Mouse (Mus musculus) urinary bladder, postnatal 25 days (tissue): ENCODE measurements around the gene R3hdm4.

Source experiments
- DNase-seq: peaks from one replicate; pipeline ENCODE4 v3.0.0; 2022; ENCODE audit warnings: low spot score

R3hdm4 gene

GRCm38 (mm10) chr10:79866601-79867000 lies 54.4 kb downstream of the R3hdm4 start:
- DNase-seq = no peak

- no peak for DNase-seq
Observed at GRCm38 (mm10) chr10:79865801-79866295, 55.2 kb downstream of the R3hdm4 start.

- DNase-seq = no peak
Observed at GRCm38 (mm10) chr10:79865189-79865601, 55.8 kb downstream of the R3hdm4 start.

GRCm38 (mm10) chr10:79864351-79865188 lies 56.4 kb downstream of the R3hdm4 start:
- no peak for DNase-seq

- DNase-seq = no peak
Observed at GRCm38 (mm10) chr10:79862925-79863324, 58.1 kb downstream of the R3hdm4 start.

GRCm38 (mm10) chr10:79862049-79862788 lies 58.8 kb downstream of the R3hdm4 start:
- DNase-seq = no peak

GRCm38 (mm10) chr10:79861230-79862048 lies 59.6 kb downstream of the R3hdm4 start:
- DNase-seq = no peak

- DNase-seq = no peak
Observed at GRCm38 (mm10) chr10:79860079-79860911, 60.7 kb downstream of the R3hdm4 start.
